Mouse (Mus musculus): Measurements from ENCODE around the gene Nr4a2.
A peak's percentile ranks its signal among the peaks of the same experiment; 100 is the strongest.

The Nr4a2 gene

GRCm38 (mm10) chr2:57123991-57124840, at the start of gene Nr4a2:
Gene Nr4a2, minus strand, starts transcription at chr2:57124003.
- peak; percentile 65 to 72 for DNase-seq (ENCODE audit: low spot score in 2 of 2)

GRCm38 (mm10) chr2:57165416-57165815, 41.6 kb upstream of the Nr4a2 start:
- DNase-seq (ENCODE audit: low spot score in 2 of 2): no peak

- no peak for DNase-seq (ENCODE audit: low spot score in 2 of 2)
These were observed 33.0 kb upstream of the Nr4a2 start for GRCm38 (mm10) chr2:57156814-57157213.

GRCm38 (mm10) chr2:57149796-57150195, 26.0 kb upstream of the Nr4a2 start:
- no peak for DNase-seq (ENCODE audit: low spot score in 2 of 2)

DNA sequence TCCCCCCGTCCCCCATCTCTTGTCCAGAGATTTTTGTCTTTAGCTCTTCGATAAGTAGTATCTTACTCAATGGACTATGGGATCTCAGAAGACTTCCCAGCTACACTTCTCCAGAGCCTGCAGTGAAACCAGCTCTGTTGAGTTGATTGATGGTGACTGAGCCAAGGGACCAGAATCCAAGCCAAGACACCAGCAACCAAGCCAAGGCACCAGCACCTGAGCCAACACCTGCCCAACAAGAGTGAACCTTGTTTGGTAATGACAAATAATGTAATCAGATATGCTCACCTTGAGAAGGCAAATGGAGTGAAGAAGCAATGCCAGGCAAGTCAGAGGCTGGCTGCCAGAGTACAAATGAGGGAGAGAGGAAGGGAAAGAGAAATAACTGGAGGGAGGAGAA, 24.4 kb upstream of the Nr4a2 start:
- no peak for DNase-seq (ENCODE audit: low spot score in 2 of 2)

- DNase-seq (ENCODE audit: low spot score in 2 of 2): no peak
These were observed 22.0 kb upstream of the Nr4a2 start for GRCm38 (mm10) chr2:57145646-57146421.

GRCm38 (mm10) chr2:57138594-57138993, 14.8 kb upstream of the Nr4a2 start:
- no peak for DNase-seq (ENCODE audit: low spot score in 2 of 2)

DNA sequence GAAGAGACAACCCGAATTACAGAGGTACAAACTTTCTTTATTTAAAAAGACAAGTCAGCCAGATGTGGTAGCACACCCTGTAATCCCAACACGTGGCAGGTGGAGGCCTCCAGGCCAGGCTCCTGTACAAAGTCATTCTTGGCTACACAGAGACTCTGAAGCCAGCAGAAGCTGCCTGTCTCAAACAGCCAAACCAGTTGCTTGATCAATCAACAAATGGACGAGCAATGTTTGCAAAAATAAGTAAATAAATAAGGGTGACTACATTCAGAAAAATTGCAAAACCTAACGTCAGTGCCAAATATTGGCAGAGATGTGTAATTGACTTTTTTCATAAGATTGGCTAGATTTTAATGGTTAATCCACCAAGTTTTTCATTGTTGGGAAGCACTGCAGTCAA, 3.7 kb upstream of the Nr4a2 start:
- DNase-seq (ENCODE audit: low spot score in 2 of 2): no peak

GRCm38 (mm10) chr2:57125891-57126290, 2.1 kb upstream of the Nr4a2 start:
- DNase-seq (ENCODE audit: low spot score in 2 of 2): no peak

- peak; percentile 33 to 35 for DNase-seq (ENCODE audit: low spot score in 2 of 2)
These were observed 520 bp downstream of the Nr4a2 start for GRCm38 (mm10) chr2:57122986-57123980.

DNA sequence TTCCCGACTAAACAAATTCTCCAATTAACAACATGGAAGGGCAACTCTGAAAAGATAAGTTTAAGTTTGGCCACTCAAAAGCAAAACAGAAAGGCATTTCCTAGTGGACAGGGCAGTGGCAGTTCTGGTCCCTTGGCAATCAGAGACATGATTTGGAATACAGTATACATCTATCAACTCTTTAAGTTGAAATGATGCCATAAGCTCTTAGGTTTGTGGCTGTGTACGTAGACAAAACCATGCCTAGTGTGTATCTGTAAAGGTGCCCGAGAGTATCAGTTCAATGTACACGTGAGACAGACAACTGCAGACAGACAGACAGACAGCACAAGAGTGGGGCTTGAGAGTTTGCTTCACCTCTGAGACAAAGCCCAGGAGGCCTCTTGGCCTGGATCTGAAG, 2.7 kb downstream of the Nr4a2 start:
- DNase-seq (ENCODE audit: low spot score in 2 of 2): no peak

- DNase-seq (ENCODE audit: low spot score in 2 of 2): peak; percentile 72
These were observed 6.4 kb downstream of the Nr4a2 start for GRCm38 (mm10) chr2:57117201-57117951.

DNA sequence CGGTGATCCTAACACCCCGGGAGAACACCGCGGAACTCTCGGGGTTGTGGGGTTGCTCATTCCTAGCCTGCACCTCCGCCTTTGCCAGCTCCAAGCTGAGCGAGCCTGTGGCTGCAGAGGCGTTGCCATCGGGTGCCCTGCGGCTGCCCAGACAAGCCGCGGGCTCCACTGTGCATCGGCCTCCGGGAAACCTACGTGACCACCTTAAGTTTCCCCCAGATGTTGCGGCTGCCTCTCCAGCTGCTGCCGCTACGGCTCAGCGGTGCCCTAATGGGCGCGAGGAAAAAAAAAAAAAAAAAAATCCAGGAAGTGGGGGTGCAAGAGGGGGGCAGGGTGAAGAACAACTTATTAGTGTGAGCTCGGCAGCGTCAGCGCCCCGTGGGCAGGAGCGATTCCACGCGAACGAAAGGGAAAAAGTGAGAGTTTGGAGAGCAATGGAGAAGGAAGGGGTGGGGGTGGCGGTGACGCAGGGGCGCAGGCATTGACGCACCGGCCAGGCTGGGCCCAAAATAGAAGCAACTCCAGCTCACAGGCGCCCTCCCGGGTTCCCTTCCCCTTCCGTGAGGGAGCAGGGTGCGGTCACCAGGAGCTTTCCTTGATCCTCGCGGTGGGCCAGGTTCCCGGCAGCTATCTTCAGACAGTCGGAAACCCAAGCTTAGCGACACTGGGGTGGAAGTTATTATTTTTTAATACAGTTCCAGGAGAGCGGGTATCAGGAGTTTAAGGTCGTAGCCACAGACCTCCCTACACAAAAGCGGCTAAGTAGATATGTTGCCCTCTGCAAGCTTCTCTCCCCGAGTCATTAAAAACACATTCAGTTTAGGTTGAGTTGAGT, 7.2 kb downstream of the Nr4a2 start:
- DNase-seq (ENCODE audit: low spot score in 2 of 2): peak; percentile 56 to 65

- DNase-seq (ENCODE audit: low spot score in 2 of 2): no peak
These were observed 7.9 kb downstream of the Nr4a2 start for GRCm38 (mm10) chr2:57115864-57116365.

GRCm38 (mm10) chr2:57115181-57115863, 8.5 kb downstream of the Nr4a2 start:
- no peak for DNase-seq (ENCODE audit: low spot score in 2 of 2)

DNA sequence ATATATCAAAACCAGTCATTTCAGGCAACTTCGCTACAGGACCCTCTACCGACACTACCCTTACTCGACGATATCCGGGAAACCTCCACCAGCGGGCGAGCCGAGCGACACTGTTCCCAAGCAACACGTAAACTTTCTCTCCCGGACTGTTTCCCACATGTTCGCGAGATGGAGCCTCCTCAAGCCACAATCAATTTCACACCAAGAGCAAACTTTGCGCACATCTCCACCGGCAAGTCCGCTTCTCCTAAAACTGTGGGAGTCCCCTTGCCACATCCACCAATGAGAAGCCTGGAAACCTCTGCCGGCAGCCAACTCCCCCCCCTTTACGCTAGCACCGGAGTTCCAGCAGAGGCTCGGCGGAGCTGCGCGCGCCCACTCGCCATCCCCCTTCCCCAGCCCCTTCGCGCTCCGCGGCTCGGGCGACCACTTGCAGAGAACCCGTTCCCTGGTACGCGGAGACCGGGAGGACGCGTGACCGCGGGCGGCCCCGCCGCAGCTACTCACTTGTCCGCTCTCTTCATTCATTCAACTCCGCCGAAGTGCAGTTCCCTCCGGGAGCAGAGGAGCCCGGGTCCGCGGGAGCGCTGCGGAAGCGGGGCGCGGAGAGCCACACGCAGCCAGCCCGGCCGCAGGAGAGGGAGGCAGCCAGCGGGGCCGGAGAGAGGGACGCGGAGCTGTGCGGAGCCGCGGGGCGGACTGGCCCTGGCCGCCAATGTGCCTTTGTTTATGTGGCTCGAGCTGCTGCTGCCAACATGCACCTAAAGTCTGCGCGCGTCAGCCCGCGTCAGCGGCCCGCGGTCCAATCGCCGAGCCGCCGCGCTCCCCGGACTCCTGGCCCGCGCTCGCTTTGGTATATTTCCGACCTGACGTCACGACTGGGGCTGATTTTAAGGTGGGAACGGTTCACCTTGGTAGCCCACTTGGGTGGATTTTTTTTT, 9.3 kb downstream of the Nr4a2 start:
- peak; percentile 83 to 88 for DNase-seq (ENCODE audit: low spot score in 2 of 2)

DNA sequence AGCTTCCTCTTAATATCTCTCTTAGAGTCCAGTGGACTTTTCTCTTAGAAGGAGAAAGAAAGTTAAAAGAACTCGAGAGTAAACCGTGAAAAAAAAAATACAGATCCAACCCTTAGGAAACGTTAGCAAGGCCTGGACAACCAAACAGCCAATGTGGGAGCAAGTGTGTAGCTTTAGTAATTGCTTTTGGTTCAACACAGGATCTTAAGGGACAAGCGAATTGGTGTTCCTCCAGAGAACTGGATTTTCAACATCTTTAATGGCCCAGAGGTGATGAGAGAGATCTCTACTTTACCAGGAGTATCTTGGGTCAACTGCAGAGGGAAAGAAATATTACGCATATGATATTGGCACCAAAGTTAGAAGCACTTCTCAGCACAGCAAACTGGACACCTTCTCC, 10.4 kb downstream of the Nr4a2 start:
- DNase-seq (ENCODE audit: low spot score in 2 of 2): no peak

DNA sequence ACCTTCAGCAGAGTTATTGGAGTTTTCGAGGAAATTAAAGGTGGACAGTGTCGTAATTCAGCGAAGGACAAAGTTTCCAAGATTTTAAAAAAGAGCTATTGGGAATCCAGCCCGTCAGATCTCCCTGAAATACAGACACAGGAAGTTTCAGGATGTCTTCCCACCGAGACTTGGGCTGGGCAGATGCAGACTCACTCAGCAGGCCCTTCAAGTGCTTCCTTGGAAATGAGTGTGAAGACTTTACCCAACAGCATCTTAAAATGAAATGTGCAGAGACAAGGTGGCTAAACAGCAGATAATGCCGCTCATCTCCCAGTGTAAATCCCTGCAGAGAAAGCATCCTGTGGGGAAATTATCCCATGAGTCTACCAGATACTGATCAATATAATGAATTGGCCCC, 10.9 kb downstream of the Nr4a2 start:
- no peak for DNase-seq (ENCODE audit: low spot score in 2 of 2)
